Mouse (Mus musculus): ENCODE results near the gene Cxcl9. TPM values are rescaled to one million over a fixed set of nuclear protein-coding genes. Genes with fewer than 3 reads are reported as not detected.
"Not testable (repeated sequence)": the region's sequence is repeated elsewhere in the genome, so short reads cannot be mapped to it uniquely, and the experiment has no call there.

Gene Cxcl9
- polyA plus RNA-seq, 1 experiment from 2014 or later = not detected

DNA sequence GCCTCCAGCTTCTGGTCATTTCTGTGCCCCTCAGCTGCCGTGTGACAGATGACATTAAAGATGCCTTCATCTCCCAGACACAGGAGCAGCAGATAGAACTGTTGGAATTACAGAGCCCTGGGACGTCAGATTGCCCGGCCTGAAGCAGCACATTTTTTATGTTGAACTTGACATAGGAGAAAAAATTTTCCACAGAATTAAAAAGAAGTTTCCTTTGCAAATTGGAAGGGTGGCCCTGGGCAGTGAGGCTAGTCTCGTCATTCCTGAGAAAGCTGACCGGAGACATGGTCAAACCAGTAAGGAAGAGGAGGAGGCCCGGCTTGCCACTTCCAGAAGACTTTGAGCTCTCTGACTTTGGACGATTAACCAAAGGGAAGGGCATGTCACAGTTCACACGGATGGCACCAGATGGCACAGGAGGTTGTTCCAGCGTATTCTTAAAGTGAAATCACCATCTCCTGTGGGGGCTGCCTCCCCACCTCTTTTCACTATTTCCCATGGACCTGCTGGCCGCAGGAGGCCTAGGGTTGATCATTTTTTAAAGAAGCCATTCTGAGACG, 37.3 kb upstream of the Cxcl9 start:
- no peak overlapping the region for H3K4me3 ChIP-seq
- H3K4me2 ChIP-seq = no peak overlapping the region
- H3K27me3 ChIP-seq = no peaks in the 10 kb centered on the region
- 71% methylated on average over 11 of the region's 11 CpGs for WGBS
- H3K9me3 ChIP-seq (replicated peaks) = no peaks in the 10 kb centered on the region
- H3K36me3 ChIP-seq = no peaks in the 10 kb centered on the region
- peaks cover 5% of the 10 kb centered on the region; the same call in 1 of the 2 replicates for H3K4me1 ChIP-seq (replicated peaks)
- no peak overlapping the region for H3K9ac ChIP-seq
- ATAC-seq (replicated peaks; ENCODE audit: insufficient number of reproducible peaks, insufficient read depth, low FRiP score, low read depth) = no peak
- no peak overlapping the region for H3K27ac ChIP-seq

DNA sequence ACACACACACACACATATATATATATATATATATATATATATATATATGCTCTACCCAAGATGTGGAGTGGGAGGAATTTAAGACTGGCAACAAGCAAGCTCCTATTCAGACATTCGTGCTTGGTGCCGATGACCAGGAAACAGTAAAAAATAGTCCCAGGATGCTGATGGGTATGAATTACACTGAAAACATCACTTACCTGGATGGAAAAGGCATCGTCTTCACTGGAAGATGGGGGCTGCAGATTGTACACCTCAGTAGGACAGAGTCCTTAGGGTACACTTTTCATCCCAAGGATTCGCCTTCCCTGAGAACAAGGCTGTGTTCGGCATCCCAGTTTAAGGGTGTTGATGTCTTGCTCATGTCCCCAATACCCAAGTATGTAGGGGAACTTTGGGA, 36.1 kb upstream of the Cxcl9 start:
- no peaks in the 10 kb centered on the region for H3K9me3 ChIP-seq (replicated peaks)
- H3K9ac ChIP-seq = no peak overlapping the region
- WGBS = 89% methylated on average over 5 of the region's 5 CpGs
- no peak overlapping the region for H3K4me2 ChIP-seq
- H3K4me3 ChIP-seq = no peak overlapping the region
- H3K4me1 ChIP-seq (replicated peaks) = 0 out of 2 replicates have a peak, but pooled peaks cover 2% of the 10 kb centered on the region
- no peaks in the 10 kb centered on the region for H3K36me3 ChIP-seq
- H3K27ac ChIP-seq = no peak overlapping the region
- no peak for ATAC-seq (replicated peaks; ENCODE audit: insufficient number of reproducible peaks, insufficient read depth, low FRiP score, low read depth)
- no peaks in the 10 kb centered on the region for H3K27me3 ChIP-seq

DNA sequence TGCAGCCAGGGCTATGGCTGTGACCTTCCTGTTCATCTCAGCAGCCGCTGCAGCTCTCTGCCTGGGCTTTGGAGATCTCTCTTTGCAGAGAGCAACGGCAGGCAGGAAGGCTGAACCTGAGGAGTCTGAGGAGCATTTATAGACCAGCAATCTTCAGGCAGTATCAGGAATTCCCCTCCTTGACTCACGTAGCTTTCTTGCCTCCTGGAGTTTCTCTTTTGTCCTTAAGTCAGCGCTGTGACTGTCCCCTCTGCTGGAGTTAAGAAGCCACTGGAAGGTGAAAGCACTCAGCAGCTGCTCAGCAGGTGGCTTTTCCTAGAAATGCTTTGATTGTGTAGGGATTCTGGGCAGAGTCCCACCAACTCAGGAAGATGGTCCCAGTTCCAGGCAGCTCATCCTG, 35.3 kb upstream of the Cxcl9 start:
- Histone ChIP-seq H3K9me3 (replicated peaks) (no peaks in the 10 kb centered on the region), H3K9ac (no peak overlapping the region), H3K36me3 (no peaks in the 10 kb centered on the region), H3K4me2 (no peak overlapping the region), H3K4me1 (replicated peaks) (0 out of 2 replicates have a peak, but pooled peaks cover 2% of the 10 kb centered on the region), H3K27me3 (no peaks in the 10 kb centered on the region), H3K27ac (no peak overlapping the region), H3K4me3 (no peak overlapping the region)
- ATAC-seq (replicated peaks; ENCODE audit: insufficient number of reproducible peaks, insufficient read depth, low FRiP score, low read depth) = no peak
- WGBS = 15% methylated on average over 4 of the region's 4 CpGs

DNA sequence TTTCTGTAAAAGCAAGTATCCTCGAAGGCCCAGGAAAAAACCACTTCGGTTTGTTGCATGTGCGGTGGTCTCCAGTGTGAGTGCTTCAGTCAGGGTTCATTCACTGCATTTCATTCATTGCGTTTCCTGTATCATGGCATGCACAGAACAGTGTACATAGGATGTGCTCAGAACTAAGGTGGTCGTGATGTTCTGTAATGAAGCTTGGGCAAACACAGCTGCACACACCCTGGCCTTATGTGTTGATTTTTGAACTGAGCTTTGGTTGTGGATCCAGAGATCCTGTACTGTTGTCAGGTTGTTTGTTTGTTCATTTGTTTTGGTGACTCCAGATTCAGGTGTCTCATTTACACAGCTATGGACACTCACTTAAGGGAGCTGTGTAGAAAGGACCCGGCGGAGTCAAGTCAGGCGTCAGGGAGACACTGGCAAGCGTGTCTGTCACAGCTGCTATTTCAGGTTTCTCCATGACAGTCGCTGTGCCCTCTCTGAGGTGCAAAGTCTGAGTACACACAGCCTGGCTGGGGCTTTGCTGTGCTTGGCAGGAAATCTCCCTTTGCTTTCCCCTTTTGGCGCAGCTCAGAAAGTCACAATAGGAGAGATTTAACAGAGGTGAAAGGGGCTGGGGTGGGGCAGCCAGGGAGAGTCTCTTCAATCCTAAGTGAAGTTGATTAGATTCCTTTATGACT, 31.0 kb upstream of the Cxcl9 start:
- H3K36me3 ChIP-seq = no peaks in the 10 kb centered on the region
- H3K9me3 ChIP-seq (replicated peaks) = no peaks in the 10 kb centered on the region
- H3K4me3 ChIP-seq = no peak overlapping the region
- H3K27me3 ChIP-seq = no peaks in the 10 kb centered on the region
- no peak overlapping the region for H3K9ac ChIP-seq
- H3K27ac ChIP-seq = no peak overlapping the region
- WGBS = 60% methylated on average over 11 of the region's 11 CpGs
- no peak overlapping the region for H3K4me2 ChIP-seq
- H3K4me1 ChIP-seq (replicated peaks) = 0 out of 2 replicates have a peak, but pooled peaks cover 2% of the 10 kb centered on the region
- no peak for ATAC-seq (replicated peaks; ENCODE audit: insufficient number of reproducible peaks, insufficient read depth, low FRiP score, low read depth)

DNA sequence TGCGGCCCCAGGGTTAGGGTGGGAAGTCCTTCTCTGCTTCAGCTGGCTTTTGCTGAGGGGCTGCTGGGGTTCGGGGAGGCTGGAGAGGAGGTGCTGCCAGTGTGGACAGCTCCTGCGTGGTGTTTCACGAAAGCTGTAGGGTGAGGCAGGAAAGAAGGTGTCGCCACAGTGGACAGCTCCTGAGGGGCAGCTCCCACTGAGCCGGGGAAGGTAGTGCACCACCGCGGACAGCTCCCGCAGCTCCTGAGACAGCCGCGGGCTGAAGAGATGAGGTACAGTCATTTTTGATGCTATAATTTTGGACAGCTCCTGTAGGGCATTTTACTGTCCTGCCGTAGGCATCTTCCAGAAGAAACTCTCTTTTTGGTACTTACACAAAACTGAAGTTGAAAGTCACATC, 30.2 kb upstream of the Cxcl9 start:
- Histone ChIP-seq H3K9ac (no peak overlapping the region), H3K36me3 (no peaks in the 10 kb centered on the region), H3K9me3 (replicated peaks) (no peaks in the 10 kb centered on the region), H3K27ac (no peak overlapping the region), H3K4me3 (no peak overlapping the region), H3K4me2 (no peak overlapping the region), H3K27me3 (no peaks in the 10 kb centered on the region), H3K4me1 (replicated peaks) (peaks cover 6% of the 10 kb centered on the region; the same call in 1 of the 2 replicates)
- WGBS = 17% methylated on average over 12 of the region's 12 CpGs
- no peak for ATAC-seq (replicated peaks; ENCODE audit: insufficient number of reproducible peaks, insufficient read depth, low FRiP score, low read depth)

DNA sequence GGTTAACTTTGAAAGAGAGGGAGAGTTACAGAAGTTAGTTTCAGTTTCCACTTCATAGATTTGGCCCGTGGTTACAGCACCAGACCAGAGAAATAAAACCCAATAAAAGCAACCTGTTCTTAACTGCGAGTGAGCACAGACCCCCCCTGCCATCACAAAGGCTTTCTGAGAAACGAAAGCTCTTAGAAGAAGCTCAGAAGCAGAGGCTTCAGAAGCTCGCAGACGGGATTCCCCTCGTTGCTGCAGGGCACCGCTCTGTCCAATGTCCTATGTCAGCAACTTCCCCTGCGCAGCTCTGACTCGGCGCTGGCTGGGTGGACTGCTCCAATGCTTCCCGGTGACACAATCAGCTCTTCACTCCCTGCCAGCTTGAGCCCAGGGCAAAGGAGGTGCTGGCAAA, 25.6 kb upstream of the Cxcl9 start:
- Histone ChIP-seq H3K4me2 (peak overlapping the region; percentile 61), H3K9me3 (replicated peaks) (no peaks in the 10 kb centered on the region), H3K36me3 (no peaks in the 10 kb centered on the region), H3K27ac (peak overlapping the region; percentile 74), H3K27me3 (peaks cover 1% of the 10 kb centered on the region; the same call in 1 of the 2 replicates), H3K4me3 (peak overlapping the region; percentile 50), H3K9ac (peak overlapping the region; percentile 43), H3K4me1 (replicated peaks) (peaks cover 11% of the 10 kb centered on the region)
- 14% methylated on average over 11 of the region's 11 CpGs for WGBS
- ATAC-seq (replicated peaks; ENCODE audit: insufficient number of reproducible peaks, insufficient read depth, low FRiP score, low read depth) = peak; percentile 61; the same call in 1 of the 2 replicates

DNA sequence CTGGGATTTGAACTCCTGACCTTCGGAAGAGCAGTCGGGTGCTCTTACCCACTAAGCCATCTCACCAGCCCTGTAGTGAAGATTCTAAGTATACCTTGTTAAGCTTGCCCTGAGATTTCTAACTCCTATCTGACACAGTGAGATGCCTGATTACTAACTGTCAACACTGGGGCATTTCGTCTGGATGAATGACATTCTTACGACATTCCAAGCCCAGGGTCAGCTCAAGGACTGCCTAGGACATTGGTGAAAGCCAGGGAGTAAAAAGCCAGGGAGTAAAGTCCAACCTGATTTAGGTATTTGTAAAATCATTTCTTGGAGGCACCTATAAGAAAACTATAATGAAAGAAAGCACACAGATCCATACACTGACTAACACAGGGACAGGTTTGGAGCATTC, 24.8 kb upstream of the Cxcl9 start:
- H3K9ac ChIP-seq; H3K27me3 ChIP-seq; H3K36me3 ChIP-seq; H3K9me3 ChIP-seq (replicated peaks); ATAC-seq (replicated peaks; ENCODE audit: insufficient number of reproducible peaks, insufficient read depth, low FRiP score, low read depth): not testable (repeated sequence)
- peaks cover 15% of the 10 kb centered on the region for H3K4me1 ChIP-seq (replicated peaks)
- peak overlapping the region; percentile 50 for H3K4me3 ChIP-seq
- H3K4me2 ChIP-seq = peak overlapping the region; percentile 61
- H3K27ac ChIP-seq = peak overlapping the region; percentile 74
- 46% methylated on average over 4 of the region's 4 CpGs for WGBS

DNA sequence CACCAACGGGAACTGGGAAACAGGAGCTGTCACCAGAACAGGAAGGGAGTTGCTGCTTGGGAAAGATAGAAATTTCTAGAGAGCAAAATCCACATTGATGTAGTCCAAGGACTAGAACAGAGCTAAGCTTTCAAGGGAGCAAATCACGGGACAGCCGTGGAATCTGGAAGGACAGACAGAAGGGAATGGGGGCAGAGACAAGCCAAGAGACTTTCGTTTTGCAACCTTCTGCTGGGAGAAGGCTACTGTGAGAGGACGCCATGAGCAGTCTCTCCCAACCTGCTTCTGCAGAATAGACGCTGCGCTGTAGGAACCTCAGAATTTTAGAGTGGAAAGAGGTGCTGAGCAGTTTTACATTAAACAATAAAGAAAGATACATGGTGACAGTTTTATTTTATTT, 21.9 kb upstream of the Cxcl9 start:
- Histone ChIP-seq H3K27me3 (peaks cover 5% of the 10 kb centered on the region; the same call in 1 of the 2 replicates), H3K36me3 (no peaks in the 10 kb centered on the region), H3K9me3 (replicated peaks) (no peaks in the 10 kb centered on the region), H3K27ac (no peak overlapping the region), H3K4me2 (no peak overlapping the region), H3K9ac (no peak overlapping the region), H3K4me1 (replicated peaks) (peaks cover 15% of the 10 kb centered on the region), H3K4me3 (no peak overlapping the region)
- ATAC-seq (replicated peaks; ENCODE audit: insufficient number of reproducible peaks, insufficient read depth, low FRiP score, low read depth) = no peak
- WGBS = 83% methylated on average over 7 of the region's 7 CpGs

DNA sequence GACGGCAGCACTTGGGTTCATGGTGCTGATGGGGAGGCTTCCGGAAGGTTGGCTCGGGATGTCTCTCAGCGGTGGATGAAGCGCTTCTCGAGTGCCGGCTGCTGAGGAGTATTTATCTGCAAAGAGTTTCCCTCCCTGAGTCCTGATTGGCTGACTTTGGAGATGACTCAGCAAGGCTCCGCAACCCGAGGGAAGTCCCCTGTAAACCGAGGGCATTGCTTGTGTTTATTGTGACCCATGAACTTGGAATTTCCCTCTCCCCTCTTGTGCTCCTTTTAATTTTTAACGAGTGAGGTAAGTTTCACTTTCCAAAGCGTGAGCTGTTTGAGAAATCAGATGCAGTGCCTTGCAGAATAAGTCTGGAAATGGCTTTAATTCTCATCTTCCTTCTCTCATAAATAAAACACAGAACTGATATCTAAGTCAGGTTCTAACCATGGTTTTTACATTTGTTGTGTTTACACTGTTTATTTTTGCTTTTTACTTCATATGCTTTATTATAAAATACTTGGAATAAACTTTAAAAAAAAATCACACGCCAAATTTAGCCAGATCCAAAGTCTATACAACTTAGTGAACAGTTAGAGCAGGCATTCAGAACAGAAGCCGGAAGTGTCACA, 21.0 kb upstream of the Cxcl9 start, which contains the start of gene Cxcl10:
Gene Cxcl10 (minus strand): TSS at position 96 of the 620 bp plus-strand sequence.
- H3K9ac ChIP-seq = no peak within 1 kb of the TSS
- H3K4me2 ChIP-seq = peak within 1 kb of the TSS; percentile 59
- peak within 1 kb of the TSS; percentile 33 for H3K4me3 ChIP-seq
- peaks cover 15% of the 10 kb centered on the region for H3K4me1 ChIP-seq (replicated peaks)
- WGBS = 15% methylated on average over 14 of the region's 14 CpGs
- ATAC-seq (replicated peaks; ENCODE audit: insufficient number of reproducible peaks, insufficient read depth, low FRiP score, low read depth) = no peak
- H3K27me3 ChIP-seq = peaks cover 5% of the 10 kb centered on the region; the same call in 1 of the 2 replicates
- no peaks in the 10 kb centered on the region for H3K36me3 ChIP-seq
- no peak within 1 kb of the TSS for H3K27ac ChIP-seq
- no peaks in the 10 kb centered on the region for H3K9me3 ChIP-seq (replicated peaks)

DNA sequence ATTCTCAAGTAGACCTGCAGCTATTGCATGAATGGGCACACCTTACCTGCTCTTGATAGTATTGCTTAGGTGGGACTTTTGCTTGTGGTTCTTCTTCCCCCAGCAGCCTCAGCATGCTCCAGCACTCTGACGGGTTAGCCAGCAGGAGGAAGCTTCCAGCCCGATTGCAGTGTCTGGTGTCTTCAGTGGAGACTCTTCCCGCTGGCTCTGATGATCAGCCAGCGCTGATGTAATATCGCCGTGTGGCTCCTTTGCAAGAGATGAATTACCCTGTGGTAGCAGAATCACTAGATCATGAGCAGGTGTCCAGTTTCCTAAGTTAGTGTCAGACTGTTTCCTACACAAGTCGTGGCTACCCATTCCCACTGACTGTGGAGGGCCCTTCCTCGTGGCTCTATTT, 17.1 kb upstream of the Cxcl9 start:
- Histone ChIP-seq H3K9me3 (replicated peaks) (no peaks in the 10 kb centered on the region), H3K4me3 (no peak overlapping the region), H3K9ac (no peak overlapping the region), H3K27me3 (peaks cover 5% of the 10 kb centered on the region; the same call in 1 of the 2 replicates), H3K36me3 (no peaks in the 10 kb centered on the region), H3K27ac (no peak overlapping the region), H3K4me2 (no peak overlapping the region), H3K4me1 (replicated peaks) (peaks cover 10% of the 10 kb centered on the region)
- 83% methylated on average over 8 of the region's 8 CpGs for WGBS
- ATAC-seq (replicated peaks; ENCODE audit: insufficient number of reproducible peaks, insufficient read depth, low FRiP score, low read depth) = no peak

DNA sequence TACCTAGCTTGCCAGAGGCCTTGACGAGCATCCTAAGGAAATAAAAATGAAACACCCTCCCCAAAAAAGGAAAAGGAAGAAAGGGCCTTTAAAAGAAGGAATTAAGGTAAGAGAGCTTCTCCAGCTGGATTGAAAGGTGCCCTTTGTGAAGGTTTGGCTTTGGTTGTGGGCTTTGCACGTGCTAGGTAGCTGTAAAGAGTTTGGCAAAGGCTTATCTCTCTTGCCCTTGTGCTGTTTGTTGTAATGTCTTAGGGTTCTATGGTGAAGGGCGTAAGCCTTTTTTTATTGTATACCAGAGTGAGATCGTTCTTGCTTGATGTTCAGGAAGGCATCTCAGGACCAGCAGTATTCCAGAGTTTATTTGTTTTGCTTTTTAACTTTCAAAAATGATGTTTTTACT, 12.7 kb upstream of the Cxcl9 start:
- 55% methylated on average over 4 of the region's 4 CpGs for WGBS
- no peak for ATAC-seq (replicated peaks; ENCODE audit: insufficient number of reproducible peaks, insufficient read depth, low FRiP score, low read depth)
- Histone ChIP-seq H3K36me3 (no peaks in the 10 kb centered on the region), H3K9me3 (replicated peaks) (no peaks in the 10 kb centered on the region), H3K27me3 (no peaks in the 10 kb centered on the region), H3K9ac (no peak overlapping the region), H3K27ac (no peak overlapping the region), H3K4me1 (replicated peaks) (no peaks in the 10 kb centered on the region), H3K4me3 (no peak overlapping the region), H3K4me2 (no peak overlapping the region)
